Mouse (Mus musculus) midbrain, embryonic 15.5 days (tissue): ENCODE results near the gene Tbxa2r. TPM values are rescaled to one million over a fixed set of nuclear protein-coding genes. Genes with fewer than 3 reads are reported as not detected.

Experiments used
- ATAC-seq: fragments of 200-750 bp; cut with Nextera tagmentation; replicated peaks from 2 replicates; pipeline ENCODE4 v1.8.0; 2017; ENCODE audit warnings: moderate TSS enrichment
- H3K27ac ChIP-seq: fragments of 300-500 bp; sonication (generic); 2 replicates; pipeline ENCODE4 v1.5.1; 2015; ENCODE audit warnings: mild to moderate bottlenecking, inconsistent platforms
- H3K27me3 ChIP-seq: fragments of 300-500 bp; sonication (generic); replicated peaks from 2 replicates; pipeline ENCODE4 v1.6.1; 2015; ENCODE audit warnings: inconsistent platforms
- H3K36me3 ChIP-seq: fragments of 300-500 bp; sonication (generic); replicated peaks from 2 replicates; pipeline ENCODE4 v1.6.1; 2015; ENCODE audit warnings: inconsistent platforms
- H3K4me1 ChIP-seq: fragments of 300-500 bp; sonication (generic); 2 replicates; pipeline ENCODE4 v1.6.1; 2015; ENCODE audit warnings: inconsistent platforms
- H3K4me2 ChIP-seq: fragments of 300-500 bp; sonication (generic); 2 replicates; pipeline ENCODE4 v1.6.1; 2015; ENCODE audit warnings: inconsistent platforms, mild to moderate bottlenecking, moderate library complexity
- H3K4me3 ChIP-seq: fragments of 300-500 bp; sonication (generic); 2 replicates; pipeline ENCODE4 v1.5.1; 2015; ENCODE audit warnings: mild to moderate bottlenecking, inconsistent platforms
- H3K9ac ChIP-seq: fragments of 300-500 bp; sonication (generic); 2 replicates; pipeline ENCODE4 v1.6.1; 2015; ENCODE audit warnings: mild to moderate bottlenecking, inconsistent platforms
- H3K9me3 ChIP-seq: fragments of 300-500 bp; sonication (generic); 2 replicates; pipeline ENCODE4 v1.6.1; 2016; ENCODE audit warnings: inconsistent platforms
- WGBS: fragments of 180-500 bp; shearing (Covaris S2); methylation state at CpG from one replicate; pipeline ENCODE4 v1.1.7; 2015; ENCODE audit warnings: mixed read lengths; 5-methylcytosine and 5-hydroxymethylcytosine counted together
- polyA plus RNA-seq: library from polyadenylated mRNA; unstranded; fragments of >200 nt; fragmentation: Nextera tagmentation; extraction: Ambion mirVana; gene quantifications from 2 replicates; pipeline ENCODE4 v1.2.1, GENCODE M21; 2015

Gene Tbxa2r
- polyA plus RNA-seq, 1 experiment from 2014 or later: 5.7 TPM

DNA sequence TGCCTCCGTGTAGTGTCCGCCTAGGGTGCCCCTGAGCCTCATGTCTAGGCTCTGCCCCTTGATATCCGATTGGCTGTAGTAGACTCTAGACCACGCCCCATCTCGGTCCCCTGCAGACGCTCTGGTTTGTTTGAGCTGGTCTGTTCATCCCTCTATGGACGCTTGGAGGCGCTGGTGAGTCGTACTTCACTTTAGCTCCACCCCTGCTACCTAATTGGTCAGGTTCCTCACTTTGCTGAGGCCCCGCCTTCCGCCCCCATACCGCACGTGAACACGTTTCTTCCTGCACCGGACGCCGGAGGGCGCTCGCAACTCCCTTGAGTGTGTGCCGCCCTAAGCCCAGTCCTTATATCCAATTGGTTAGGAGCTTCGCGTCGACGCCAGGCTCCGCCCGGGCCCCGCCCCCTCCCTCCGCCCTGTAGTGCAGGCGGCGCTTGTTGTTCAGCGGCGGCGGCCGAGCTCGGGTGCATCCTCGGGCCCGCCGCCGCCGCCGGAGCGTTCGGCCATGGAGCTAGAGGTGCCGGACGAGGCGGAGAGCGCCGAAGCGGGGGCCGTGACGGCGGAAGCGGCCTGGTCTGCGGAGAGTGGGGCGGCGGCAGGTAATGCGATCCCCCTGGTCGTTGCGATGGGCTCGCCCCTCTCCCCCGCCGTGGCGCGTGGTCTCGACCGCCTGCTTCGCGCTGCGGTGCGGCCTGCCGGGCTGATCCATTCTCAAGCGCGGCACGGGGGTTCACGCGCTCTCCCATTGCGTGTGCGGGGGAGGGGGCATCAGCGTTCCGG, 35.8 kb upstream of the Tbxa2r start, which contains the start of gene Pip5k1c:
TSS of gene Pip5k1c (plus strand) at position 410 of the 780 bp plus-strand sequence.
- Histone ChIP-seq H3K4me1 (peaks cover 35% of the 10 kb centered on the region), H3K36me3 (no peaks in the 10 kb centered on the region), H3K9me3 (no peaks in the 10 kb centered on the region), H3K27me3 (no peaks in the 10 kb centered on the region), H3K4me2 (peak within 1 kb of the TSS; percentile 70), H3K4me3 (peak within 1 kb of the TSS; percentile 80), H3K9ac (peak within 1 kb of the TSS; percentile 84), H3K27ac (peak within 1 kb of the TSS; percentile 88)
- peak; percentile 96 for ATAC-seq
- WGBS: under 1% methylated on average over 70 of the region's 80 CpGs

DNA sequence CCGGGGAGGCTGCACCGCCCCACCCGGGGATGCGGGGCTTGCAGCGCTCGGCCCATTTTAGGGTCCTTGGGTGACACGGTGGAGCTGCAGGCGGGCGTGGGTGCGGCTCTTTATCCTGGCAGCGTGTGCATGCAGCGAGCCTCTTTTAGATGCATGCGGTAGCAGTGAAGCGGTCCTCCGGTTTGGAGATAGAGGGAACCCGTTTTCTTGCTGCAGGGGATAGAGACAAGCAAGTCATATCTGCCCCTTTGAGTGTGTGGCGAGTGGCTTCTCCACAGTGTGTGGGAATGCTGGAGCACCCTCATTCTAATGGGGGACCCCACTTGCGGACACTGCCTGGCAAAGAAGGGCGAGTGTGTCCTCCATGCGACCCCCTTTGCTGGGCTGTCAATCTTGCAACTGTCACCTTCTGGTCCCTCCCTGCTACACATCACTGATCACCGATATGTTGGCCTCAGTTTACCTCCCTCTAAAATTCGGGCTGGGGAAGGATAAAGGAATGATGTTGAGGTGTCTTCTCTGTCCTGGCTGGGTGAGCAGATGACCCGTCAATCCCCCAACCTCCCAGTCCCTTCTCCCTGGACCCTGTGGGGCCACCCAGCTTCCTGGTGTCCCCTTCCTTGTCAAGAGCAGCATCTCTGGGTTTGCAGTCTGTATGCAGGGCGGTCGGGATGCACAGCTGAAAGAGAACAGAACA, 35.0 kb upstream of the Tbxa2r start:
- 3% methylated on average over 25 of the region's 25 CpGs for WGBS
- peak overlapping the region; percentile 70 for H3K4me2 ChIP-seq
- ATAC-seq: no peak
- H3K4me1 ChIP-seq: peaks cover 35% of the 10 kb centered on the region
- H3K27me3 ChIP-seq: no peaks in the 10 kb centered on the region
- H3K9me3 ChIP-seq: no peaks in the 10 kb centered on the region
- H3K36me3 ChIP-seq: no peaks in the 10 kb centered on the region
- H3K27ac ChIP-seq: peak overlapping the region; percentile 88
- peak overlapping the region; percentile 84 for H3K9ac ChIP-seq
- H3K4me3 ChIP-seq: peak overlapping the region; percentile 80

DNA sequence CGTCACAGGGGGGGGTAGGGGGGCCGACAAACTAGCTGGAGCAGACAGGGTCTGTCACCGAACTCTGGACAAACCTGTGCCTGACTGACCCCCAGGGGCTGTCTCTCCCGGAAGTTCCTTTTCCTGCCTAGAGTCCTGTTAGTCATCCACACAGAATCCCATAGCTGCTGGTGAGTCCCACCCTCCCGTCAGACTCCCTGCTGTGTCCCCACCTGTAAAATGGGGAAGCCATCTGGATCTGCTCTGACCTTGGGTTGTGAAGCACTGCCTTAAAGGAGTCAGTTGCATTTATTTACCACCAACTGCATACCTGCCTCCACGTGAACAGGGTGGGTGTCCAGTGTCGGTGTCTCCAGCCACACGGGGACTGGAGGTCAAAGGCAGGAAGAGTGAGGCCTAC, 34.1 kb upstream of the Tbxa2r start:
- ATAC-seq: no peak
- Histone ChIP-seq H3K4me2 (peak overlapping the region; percentile 70), H3K9me3 (no peaks in the 10 kb centered on the region), H3K4me3 (peak overlapping the region; percentile 80), H3K9ac (peak overlapping the region; percentile 84; the same call in 1 of the 2 replicates), H3K27ac (no peak overlapping the region), H3K36me3 (no peaks in the 10 kb centered on the region), H3K4me1 (peaks cover 33% of the 10 kb centered on the region), H3K27me3 (no peaks in the 10 kb centered on the region)
- 57% methylated on average over 8 of the region's 8 CpGs for WGBS

DNA sequence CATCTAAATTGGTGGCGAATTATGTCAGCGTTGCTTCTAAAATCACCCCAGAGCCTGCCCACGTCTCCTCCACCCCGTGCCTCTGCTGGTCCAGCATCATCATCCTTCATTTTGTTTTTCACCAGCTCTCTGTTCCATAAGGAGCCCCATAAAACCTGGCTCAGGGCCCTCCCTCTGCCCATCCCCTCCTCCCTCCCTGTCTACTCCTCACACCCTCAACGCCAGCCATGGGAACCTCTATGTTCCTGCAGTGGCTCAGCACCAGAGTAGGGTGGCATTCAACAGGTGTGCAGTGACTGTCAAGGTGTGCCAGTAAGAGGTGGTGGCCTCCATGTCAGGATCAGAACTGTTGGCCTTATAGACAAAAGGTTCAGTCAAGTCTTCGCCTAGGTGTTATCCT, 33.3 kb upstream of the Tbxa2r start:
- Histone ChIP-seq H3K27ac (no peak overlapping the region), H3K27me3 (no peaks in the 10 kb centered on the region), H3K9me3 (no peaks in the 10 kb centered on the region), H3K4me1 (peaks cover 32% of the 10 kb centered on the region), H3K36me3 (no peaks in the 10 kb centered on the region), H3K4me2 (peak overlapping the region; percentile 70; the same call in 1 of the 2 replicates), H3K4me3 (no peak overlapping the region), H3K9ac (no peak overlapping the region)
- WGBS: 91% methylated on average over 6 of the region's 6 CpGs
- no peak for ATAC-seq

DNA sequence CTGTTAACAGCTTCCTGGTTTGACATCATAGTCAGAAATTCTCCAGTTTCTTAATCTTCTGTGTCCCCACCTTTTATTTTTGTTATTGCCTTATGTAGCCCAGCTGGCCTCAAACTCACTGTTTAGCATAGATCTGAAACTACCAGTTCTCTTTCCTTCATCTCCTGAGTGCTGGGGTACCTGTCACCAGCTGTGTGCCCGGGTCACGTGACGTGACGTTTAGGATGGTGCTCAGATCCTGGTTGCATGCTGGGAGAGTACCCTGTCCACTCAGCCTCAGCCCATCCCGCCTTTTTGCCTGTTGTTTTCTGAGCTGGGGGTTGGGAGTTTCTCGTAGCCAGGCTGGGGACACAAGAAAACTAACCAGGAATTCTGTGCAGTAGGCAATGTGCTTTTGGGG, 31.3 kb upstream of the Tbxa2r start:
- no peaks in the 10 kb centered on the region for H3K36me3 ChIP-seq
- no peak overlapping the region for H3K4me3 ChIP-seq
- H3K27me3 ChIP-seq: no peaks in the 10 kb centered on the region
- no peaks in the 10 kb centered on the region for H3K9me3 ChIP-seq
- no peak overlapping the region for H3K4me2 ChIP-seq
- no peak overlapping the region for H3K9ac ChIP-seq
- no peak for ATAC-seq
- H3K27ac ChIP-seq: no peak overlapping the region
- WGBS: 87% methylated on average over 6 of the region's 6 CpGs
- H3K4me1 ChIP-seq: peaks cover 44% of the 10 kb centered on the region

DNA sequence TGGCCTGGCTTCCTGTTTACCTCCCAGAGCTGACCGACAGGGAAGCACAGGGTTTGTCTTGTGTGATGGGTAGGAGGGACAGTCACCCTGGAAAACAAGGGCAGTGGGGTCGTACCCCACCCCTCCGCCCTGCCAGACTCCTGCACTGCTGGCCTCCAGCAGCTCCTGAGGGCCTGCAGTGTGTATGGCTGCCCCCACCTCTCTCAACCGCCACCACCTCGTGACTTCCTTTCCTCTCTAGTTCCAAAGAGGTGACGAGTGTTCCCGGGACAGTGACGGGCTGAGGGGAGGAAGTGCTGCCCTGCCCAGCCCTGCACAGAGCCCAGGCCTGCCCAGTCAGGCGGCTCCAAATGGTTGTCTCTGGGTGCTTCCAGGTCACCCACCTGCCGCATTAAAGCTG, 30.7 kb upstream of the Tbxa2r start:
- H3K27ac ChIP-seq: no peak overlapping the region
- WGBS: 65% methylated on average over 10 of the region's 10 CpGs
- no peaks in the 10 kb centered on the region for H3K9me3 ChIP-seq
- no peak for ATAC-seq
- H3K27me3 ChIP-seq: no peaks in the 10 kb centered on the region
- H3K36me3 ChIP-seq: no peaks in the 10 kb centered on the region
- no peak overlapping the region for H3K4me2 ChIP-seq
- H3K4me3 ChIP-seq: no peak overlapping the region
- no peak overlapping the region for H3K9ac ChIP-seq
- H3K4me1 ChIP-seq: peaks cover 47% of the 10 kb centered on the region

DNA sequence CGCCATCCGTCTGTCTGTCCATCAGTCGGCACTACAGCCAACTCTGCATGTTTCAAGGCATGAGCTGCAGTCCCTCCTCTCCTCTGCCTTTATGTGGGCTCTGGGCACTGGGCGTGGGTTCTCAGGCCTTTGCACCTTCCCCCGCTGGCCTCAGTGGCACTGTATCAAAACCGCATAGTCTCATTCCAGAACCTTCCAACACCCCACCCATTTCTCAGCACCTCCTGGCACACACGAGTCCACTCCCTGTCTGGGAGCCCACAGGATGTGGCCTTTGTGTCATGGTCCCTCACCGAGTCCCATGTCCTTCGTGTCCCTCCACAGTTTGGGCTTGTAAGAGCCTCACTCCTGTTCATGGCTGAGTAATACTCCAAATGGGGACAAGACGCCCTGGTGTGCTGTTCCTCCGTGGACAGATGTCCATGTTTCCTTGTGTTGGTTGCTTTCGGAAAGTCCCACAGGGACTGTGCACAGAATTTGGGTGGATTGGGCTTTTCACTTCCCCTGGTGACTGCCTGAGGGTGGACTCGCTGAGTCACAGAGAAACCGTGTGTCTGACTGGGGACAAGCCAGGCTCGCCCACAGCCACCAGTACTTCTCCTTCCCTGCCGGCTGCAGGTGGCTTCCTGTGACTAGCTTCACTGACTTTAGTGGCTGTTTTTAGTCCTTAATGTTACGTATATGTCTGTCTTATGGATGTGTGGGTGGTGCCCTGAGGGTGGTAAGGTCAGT, 30.0 kb upstream of the Tbxa2r start:
- Histone ChIP-seq H3K27me3 (no peaks in the 10 kb centered on the region), H3K4me1 (peaks cover 47% of the 10 kb centered on the region), H3K4me3 (no peak overlapping the region), H3K9ac (no peak overlapping the region), H3K36me3 (no peaks in the 10 kb centered on the region), H3K9me3 (no peaks in the 10 kb centered on the region), H3K4me2 (no peak overlapping the region), H3K27ac (no peak overlapping the region)
- 94% methylated on average over 17 of the region's 17 CpGs for WGBS
- no peak for ATAC-seq

DNA sequence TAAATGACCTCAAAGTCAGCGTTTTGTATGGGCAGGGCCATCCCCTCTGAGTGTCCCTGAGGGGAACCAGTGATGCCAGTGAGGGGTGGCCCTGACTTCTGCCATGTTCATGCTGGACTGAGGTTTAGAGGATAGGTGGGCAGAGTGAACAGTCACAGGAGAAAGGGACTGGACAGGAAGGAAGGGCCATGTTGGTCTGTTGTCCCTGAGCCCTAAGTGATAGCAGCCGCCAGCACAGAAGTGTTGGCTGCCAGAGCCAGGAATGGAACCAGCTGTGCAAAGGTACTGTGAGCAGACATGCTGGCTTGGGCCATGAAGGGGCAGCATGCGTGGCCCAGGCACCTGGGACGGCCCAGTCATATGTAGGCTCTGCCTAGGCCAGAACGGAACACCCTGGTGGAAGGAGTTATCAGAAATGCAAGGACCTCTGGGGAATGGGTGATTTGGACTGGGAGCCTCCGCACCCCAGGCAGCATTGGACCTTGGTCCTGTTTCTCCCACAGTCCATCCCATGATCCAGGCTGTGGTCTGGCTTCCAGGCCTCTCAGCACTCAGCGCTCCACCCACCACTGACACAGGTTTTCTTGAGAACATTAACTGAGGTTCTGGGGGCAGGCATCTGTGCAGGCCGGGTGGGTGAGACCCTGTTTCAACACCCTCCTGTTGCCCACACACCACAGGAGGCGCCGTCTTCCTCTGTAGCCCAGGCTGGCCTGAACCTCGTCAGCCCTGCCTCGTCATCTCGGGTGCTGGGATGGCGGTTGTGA, 28.8 kb upstream of the Tbxa2r start:
- Histone ChIP-seq H3K36me3 (no peaks in the 10 kb centered on the region), H3K27ac (no peak overlapping the region), H3K9ac (no peak overlapping the region), H3K27me3 (no peaks in the 10 kb centered on the region), H3K4me3 (no peak overlapping the region), H3K4me1 (peaks cover 35% of the 10 kb centered on the region), H3K4me2 (no peak overlapping the region), H3K9me3 (no peaks in the 10 kb centered on the region)
- ATAC-seq: no peak
- 93% methylated on average over 14 of the region's 14 CpGs for WGBS

DNA sequence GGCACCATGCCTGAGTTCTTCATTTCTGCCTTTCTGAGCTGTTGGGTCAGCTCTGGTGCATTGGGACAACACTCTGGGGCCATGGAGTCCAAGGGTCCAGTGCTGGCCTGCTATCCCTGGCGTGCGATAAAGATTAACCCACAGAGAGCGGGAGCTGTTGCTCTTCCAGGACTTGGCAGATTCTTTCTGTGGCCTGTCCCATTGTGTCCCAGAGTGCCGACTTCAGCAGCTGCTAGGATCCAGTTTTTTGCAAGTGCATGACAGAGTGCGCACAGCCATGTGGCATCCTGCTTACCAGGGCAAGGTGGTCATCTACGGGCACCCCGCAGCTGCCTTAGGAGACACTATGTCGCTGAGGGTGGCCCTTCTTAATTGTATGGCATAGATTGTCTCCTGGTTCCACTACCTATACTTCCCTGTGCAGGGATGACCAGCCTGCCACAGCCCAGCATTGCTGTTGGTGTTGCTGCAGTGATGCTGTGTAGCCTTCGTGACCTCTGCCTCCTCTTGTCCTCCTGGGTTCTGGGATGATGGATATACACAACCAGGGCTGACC, 28.1 kb upstream of the Tbxa2r start:
- Histone ChIP-seq H3K4me3 (no peak overlapping the region), H3K9me3 (no peaks in the 10 kb centered on the region), H3K4me1 (peaks cover 29% of the 10 kb centered on the region), H3K36me3 (no peaks in the 10 kb centered on the region), H3K9ac (no peak overlapping the region), H3K4me2 (no peak overlapping the region), H3K27me3 (no peaks in the 10 kb centered on the region), H3K27ac (no peak overlapping the region)
- WGBS: 87% methylated on average over 9 of the region's 9 CpGs
- ATAC-seq: no peak

DNA sequence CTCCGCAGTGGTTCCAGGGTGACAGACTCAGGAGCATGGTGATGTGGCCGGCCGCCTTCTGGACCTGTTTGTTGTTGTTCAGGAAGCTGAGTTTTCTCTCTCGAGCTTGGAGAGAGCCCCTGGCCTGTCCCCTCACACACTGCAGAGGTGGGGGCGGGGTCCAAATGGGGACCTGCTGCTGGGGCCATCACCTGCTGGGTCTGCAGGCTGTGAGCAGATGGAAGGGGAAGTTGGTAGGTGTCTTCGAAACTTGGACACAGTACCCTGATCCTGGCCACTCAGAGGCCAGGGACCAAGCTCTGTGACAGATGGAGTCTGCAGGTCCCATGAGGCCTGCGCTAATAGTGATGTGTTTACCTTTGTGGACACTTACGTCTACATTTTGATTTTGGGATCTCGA, 27.2 kb upstream of the Tbxa2r start:
- ATAC-seq: no peak

DNA sequence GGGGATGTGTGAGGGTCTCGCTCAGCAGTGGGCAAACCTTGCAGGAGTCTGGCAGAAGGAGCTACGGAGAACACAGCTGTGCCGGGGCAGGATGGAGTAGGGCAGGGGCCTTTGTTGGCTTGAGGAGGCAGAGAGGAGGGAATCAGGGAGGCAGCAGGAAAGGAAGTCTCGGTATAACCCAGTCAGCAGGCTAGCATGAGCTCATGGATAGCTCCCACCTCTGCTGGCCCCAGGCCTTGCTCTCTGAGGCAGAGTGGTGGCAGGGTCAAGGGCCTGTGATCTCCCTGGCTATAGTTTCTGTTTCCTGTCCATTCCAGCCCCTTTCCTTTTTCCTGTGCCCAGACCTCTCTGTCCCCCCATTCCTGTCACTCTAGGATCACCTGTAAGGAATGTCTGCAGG, 26.2 kb upstream of the Tbxa2r start:
- H3K36me3 ChIP-seq: peaks cover 12% of the 10 kb centered on the region; the same call in 1 of the 2 replicates
- no peak overlapping the region for H3K4me3 ChIP-seq
- no peak for ATAC-seq
- 66% methylated on average over 4 of the region's 4 CpGs for WGBS
- H3K4me1 ChIP-seq: peaks cover 17% of the 10 kb centered on the region
- H3K27ac ChIP-seq: no peak overlapping the region
- H3K4me2 ChIP-seq: no peak overlapping the region
- no peak overlapping the region for H3K9ac ChIP-seq
- H3K9me3 ChIP-seq: no peaks in the 10 kb centered on the region
- no peaks in the 10 kb centered on the region for H3K27me3 ChIP-seq

More for the DNA sequence above, 27.2 kb upstream of the Tbxa2r start:
- H3K27me3 ChIP-seq: no peaks in the 10 kb centered on the region
- WGBS: 82% methylated on average over 9 of the region's 9 CpGs
- H3K4me1 ChIP-seq: peaks cover 20% of the 10 kb centered on the region
- H3K27ac ChIP-seq: no peak overlapping the region
- peaks cover 4% of the 10 kb centered on the region; the same call in 1 of the 2 replicates for H3K36me3 ChIP-seq
- no peak overlapping the region for H3K4me3 ChIP-seq
- no peaks in the 10 kb centered on the region for H3K9me3 ChIP-seq
- no peak overlapping the region for H3K9ac ChIP-seq
- no peak overlapping the region for H3K4me2 ChIP-seq
